Mouse (Mus musculus): ENCODE measurements around the gene Cacnb1. TPM values are rescaled to one million over a fixed set of nuclear protein-coding genes. Genes with fewer than 3 reads are reported as not detected.

Gene Cacnb1
- polyA plus RNA-seq, 2 experiments: 0.38 TPM; not detected in 1

GRCm38 (mm10) chr11:97952367-97953006 is 70.3 kb downstream of the Cacnb1 start:
- Histone ChIP-seq H3K27me3 (ENCODE audit: control insufficient read depth, insufficient read depth, low read length) (no peaks in the 10 kb centered on the region), H3K4me3 (ENCODE audit: insufficient read depth in 1 of 2, low read depth in 2 of 2, low read length in 2 of 2) (no peak overlapping the region), H3K4me2 (ENCODE audit: low read depth) (no peak overlapping the region), H3K9me3 (ENCODE audit: control insufficient read depth, low read length) (no peaks in the 10 kb centered on the region), H3K27ac (no peak overlapping the region), H3K4me1 (replicated peaks; ENCODE audit: control insufficient read depth in 2 of 2, insufficient read depth in 2 of 2, low read length in 1 of 2) (peaks cover 5 to 15% of the 10 kb centered on the region in 2 experiments; a peak in 3 of 4 replicates), H3K9ac (replicated peaks) (no peak overlapping the region), H3K36me3 (replicated peaks; ENCODE audit: control insufficient read depth, insufficient read depth, low read depth) (no peaks in the 10 kb centered on the region)
- ATAC-seq (ENCODE audit: insufficient read depth) (no peak), DNase-seq (ENCODE audit: low read depth in 3 of 3, low spot score in 3 of 3) (no peak)
- WGBS (ENCODE audit: insufficient replicate concordance): 64% methylated on average over 1 of the region's 1 CpGs
- TF ChIP-seq CTCF (IDR thresholded peaks at IDR 0.05; ENCODE audit: low read depth) (no peak), EP300 (IDR thresholded peaks at IDR 0.05; ENCODE audit: low read depth) (no peak)

Small RNAs within 50 kb of the gene (microRNA-seq; reads per million reads assigned to microRNA genes)
- not detected for gene Gm27597

Other genes with a start within 250 kb of the Cacnb1 start
- 0.08 TPM in 1 of 2 replicates, not detected in the other for gene 1700001P01Rik, start 247.1 kb downstream of the Cacnb1 start, polyA plus RNA-seq (2012; rRNA removed)
- not detected in 2 replicates for gene 1700001P01Rik, start 247.1 kb downstream of the Cacnb1 start, polyA plus RNA-seq (2014; fragmentation: Nextera tagmentation; extraction: Ambion mirVana)
- 229 and 484 TPM in 2 replicates for gene Rpl23, start 240.6 kb downstream of the Cacnb1 start, polyA plus RNA-seq (2012; rRNA removed)
- gene Rpl23, start 240.6 kb downstream of the Cacnb1 start, polyA plus RNA-seq (2014; fragmentation: Nextera tagmentation; extraction: Ambion mirVana): 485 and 502 TPM in 2 replicates
- 19.1 and 19.5 TPM in 2 replicates for gene Lasp1, start 224.0 kb downstream of the Cacnb1 start, polyA plus RNA-seq (2012; rRNA removed)
- gene Lasp1, start 224.0 kb downstream of the Cacnb1 start, polyA plus RNA-seq (2014; fragmentation: Nextera tagmentation; extraction: Ambion mirVana): 15.5 and 20.3 TPM in 2 replicates
- gene B230217C12Rik, start 182.3 kb downstream of the Cacnb1 start, polyA plus RNA-seq (2012; rRNA removed): 0.60 and 0.81 TPM in 2 replicates
- 0.19 and 0.63 TPM in 2 replicates for gene B230217C12Rik, start 182.3 kb downstream of the Cacnb1 start, polyA plus RNA-seq (2014; fragmentation: Nextera tagmentation; extraction: Ambion mirVana)
- gene Fbxo47, start 138.9 kb downstream of the Cacnb1 start, polyA plus RNA-seq (2012; rRNA removed): 0.17 and 0.30 TPM in 2 replicates
- 0.28 and 0.51 TPM in 2 replicates for gene Fbxo47, start 138.9 kb downstream of the Cacnb1 start, polyA plus RNA-seq (2014; fragmentation: Nextera tagmentation; extraction: Ambion mirVana)
- gene Plxdc1, start 36.6 kb downstream of the Cacnb1 start, polyA plus RNA-seq (2012; rRNA removed): 0.38 and 0.45 TPM in 2 replicates
- gene Plxdc1, start 36.6 kb downstream of the Cacnb1 start, polyA plus RNA-seq (2014; fragmentation: Nextera tagmentation; extraction: Ambion mirVana): 0.20 and 0.58 TPM in 2 replicates
- gene Arl5c, start 26.9 kb downstream of the Cacnb1 start, polyA plus RNA-seq (2012; rRNA removed): 1.8 and 2.2 TPM in 2 replicates
- 6.0 and 6.4 TPM in 2 replicates for gene Arl5c, start 26.9 kb downstream of the Cacnb1 start, polyA plus RNA-seq (2014; fragmentation: Nextera tagmentation; extraction: Ambion mirVana)
- gene Rpl19, start 3.7 kb upstream of the Cacnb1 start, polyA plus RNA-seq (2012; rRNA removed): 713 and 1,005 TPM in 2 replicates
- 717 and 735 TPM in 2 replicates for gene Rpl19, start 3.7 kb upstream of the Cacnb1 start, polyA plus RNA-seq (2014; fragmentation: Nextera tagmentation; extraction: Ambion mirVana)
- 0.02 TPM in 1 of 2 replicates, not detected in the other for gene Stac2, start 30.4 kb upstream of the Cacnb1 start, polyA plus RNA-seq (2012; rRNA removed)
- gene Stac2, start 30.4 kb upstream of the Cacnb1 start, polyA plus RNA-seq (2014; fragmentation: Nextera tagmentation; extraction: Ambion mirVana): not detected in 2 replicates
- gene Fbxl20, start 127.4 kb upstream of the Cacnb1 start, polyA plus RNA-seq (2012; rRNA removed): 2.0 and 2.3 TPM in 2 replicates
- 3.4 and 5.9 TPM in 2 replicates for gene Fbxl20, start 127.4 kb upstream of the Cacnb1 start, polyA plus RNA-seq (2014; fragmentation: Nextera tagmentation; extraction: Ambion mirVana)
- gene Med1, start 170.3 kb upstream of the Cacnb1 start, polyA plus RNA-seq (2012; rRNA removed): 7.1 and 8.7 TPM in 2 replicates
- 19.7 and 22.7 TPM in 2 replicates for gene Med1, start 170.3 kb upstream of the Cacnb1 start, polyA plus RNA-seq (2014; fragmentation: Nextera tagmentation; extraction: Ambion mirVana)
- 8.2 and 9.8 TPM in 2 replicates for gene Cdk12, start 180.0 kb upstream of the Cacnb1 start, polyA plus RNA-seq (2012; rRNA removed)
- 4.7 and 5.5 TPM in 2 replicates for gene Cdk12, start 180.0 kb upstream of the Cacnb1 start, polyA plus RNA-seq (2014; fragmentation: Nextera tagmentation; extraction: Ambion mirVana)

Measured in liver, embryonic 14.5 days (tissue).